Mouse (Mus musculus) cerebellum, adult 2 months (tissue): ENCODE data around the gene Rsrc1.

Source experiments
- CTCF ChIP-seq: fragments of 200-500 bp; IDR thresholded peaks from 2 replicates; pipeline ENCODE4 v1.5.1; 2011; ENCODE audit warnings: low read depth, mild to moderate bottlenecking, control low read depth, low read length, moderate library complexity, borderline replicate concordance; ENCODE audit not compliant: insufficient read depth
- POLR2A ChIP-seq: fragments of 200-500 bp; IDR thresholded peaks from 2 replicates; pipeline ENCODE4 v1.6.1; 2011; ENCODE audit warnings: low read length, control low read depth, borderline replicate concordance; ENCODE audit not compliant: insufficient read depth

GRCm38 (mm10) chr3:67378215-67378614, 397.0 kb downstream of the Rsrc1 start:
- no peak for TF ChIP-seq POLR2A
- TF ChIP-seq CTCF = no peak
